Mouse (Mus musculus): ENCODE measurements around the gene Pced1a.
A peak's percentile ranks its signal among the peaks of the same experiment; 100 is the strongest.

DNA sequence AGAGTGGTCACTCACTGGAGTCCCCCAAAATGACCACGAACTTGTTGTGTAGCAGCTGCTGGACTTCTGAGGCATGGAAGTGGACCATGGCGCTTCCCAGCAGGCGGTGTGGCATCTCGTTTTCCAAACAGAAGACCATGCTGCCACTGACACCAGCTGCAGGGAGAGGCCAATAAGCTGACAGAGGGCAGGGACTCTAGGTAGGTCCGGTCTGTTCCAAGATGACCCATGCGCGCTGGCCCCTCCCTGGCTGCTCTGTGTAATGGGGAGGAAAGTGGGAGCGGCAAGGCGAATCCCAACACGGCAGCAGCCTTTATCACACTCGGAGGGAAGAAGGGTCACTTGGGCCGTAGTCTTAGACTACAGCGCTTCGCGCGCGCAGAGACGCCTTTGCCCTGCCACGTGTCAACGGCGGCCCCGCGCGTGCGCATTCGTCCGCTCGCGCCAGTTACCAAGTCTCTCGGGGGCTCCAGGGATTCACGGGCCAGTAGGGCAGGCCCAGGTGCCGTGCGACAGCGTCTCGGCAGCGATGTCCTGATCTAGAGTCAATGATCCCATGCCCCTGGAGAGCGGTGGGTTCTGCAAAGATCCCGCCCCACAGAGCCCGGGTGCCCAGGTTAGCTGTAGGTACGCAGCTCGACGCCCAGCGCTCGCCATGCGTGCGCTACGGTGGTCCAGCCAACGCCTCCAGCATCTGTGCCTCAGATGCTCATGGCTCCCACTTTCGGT is 940 bp downstream of the Pced1a start:
- TF ChIP-seq CTCF (IDR thresholded peaks at IDR 0.05; ENCODE audit: borderline replicate concordance, extremely low read depth, insufficient read depth, insufficient read length) (no peak), POLR2A (IDR thresholded peaks at IDR 0.05; ENCODE audit: borderline replicate concordance, extremely low read depth, insufficient read depth, insufficient read length, poor library complexity, severe bottlenecking) (peak; percentile 51; the same call in 1 of the 2 replicates)
